Mouse (Mus musculus) fat pad, adult 2 months (tissue): ENCODE data around the gene Gm7138.
"Not testable (repeated sequence)": the region's sequence is repeated elsewhere in the genome, so short reads cannot be mapped to it uniquely, and the experiment has no call there.

Source experiments
- DNase-seq: peaks from one replicate; pipeline ENCODE4 v3.0.0-alpha.2; 2011; ENCODE audit warnings: low read depth, low spot score; ENCODE audit errors: extremely low read depth

Gm7138 gene

GRCm38 (mm10) chr10:77776844-77777243 lies at the start of gene Gm7138:
Gm7138 (minus strand) TSS chr10:77776944.
- DNase-seq = not testable (repeated sequence)

GRCm38 (mm10) chr10:77819203-77819602 lies 42.5 kb upstream of the Gm7138 start:
- no peak for DNase-seq

- no peak for DNase-seq
Measured at GRCm38 (mm10) chr10:77818523-77818922, 41.8 kb upstream of the Gm7138 start.

GRCm38 (mm10) chr10:77815514-77815913 lies 38.8 kb upstream of the Gm7138 start:
- DNase-seq = no peak

GRCm38 (mm10) chr10:77814382-77814781 lies 37.6 kb upstream of the Gm7138 start, which contains the start of gene Gm2696:
Gm2696 (plus strand) TSS chr10:77814682.
- DNase-seq = no peak

GRCm38 (mm10) chr10:77811743-77812142 lies 35.0 kb upstream of the Gm7138 start, which contains the start of gene Gm9507:
Gm9507 (minus strand) TSS chr10:77811843.
- DNase-seq = no peak

GRCm38 (mm10) chr10:77804095-77804494 lies 27.4 kb upstream of the Gm7138 start:
- no peak for DNase-seq

GRCm38 (mm10) chr10:77798921-77799508 lies 22.3 kb upstream of the Gm7138 start, which contains the start of gene Gm19668:
Gm19668 (minus strand) TSS chr10:77799133.
- no peak for DNase-seq

GRCm38 (mm10) chr10:77798164-77798920 lies 21.6 kb upstream of the Gm7138 start:
- DNase-seq = not testable (repeated sequence)

GRCm38 (mm10) chr10:77797677-77798076 lies 20.9 kb upstream of the Gm7138 start:
- DNase-seq = no peak

- no peak for DNase-seq
Measured at GRCm38 (mm10) chr10:77794976-77795375, 18.2 kb upstream of the Gm7138 start, which contains the start of gene Gm9639. Gm9639 (minus strand) TSS chr10:77795076.

GRCm38 (mm10) chr10:77788621-77789020 lies 11.9 kb upstream of the Gm7138 start:
- DNase-seq = no peak

- not testable (repeated sequence) for DNase-seq
Measured at GRCm38 (mm10) chr10:77787876-77788275, 11.1 kb upstream of the Gm7138 start, which contains the start of gene Gm7137. Gm7137 (minus strand) TSS chr10:77788200.

GRCm38 (mm10) chr10:77783396-77783795 lies 6.7 kb upstream of the Gm7138 start:
- not testable (repeated sequence) for DNase-seq

GRCm38 (mm10) chr10:77782442-77782841 lies 5.7 kb upstream of the Gm7138 start, which contains the start of gene Gm3250:
Gm3250 (minus strand) TSS chr10:77782542.
- DNase-seq = not testable (repeated sequence)

- DNase-seq = not testable (repeated sequence)
Measured at GRCm38 (mm10) chr10:77772142-77772541, 4.6 kb downstream of the Gm7138 start.

GRCm38 (mm10) chr10:77771225-77771624 lies 5.5 kb downstream of the Gm7138 start, which contains the start of gene Gm3238:
Gm3238 (minus strand) TSS chr10:77771325.
- DNase-seq = not testable (repeated sequence)

GRCm38 (mm10) chr10:77769727-77770126 lies 7.0 kb downstream of the Gm7138 start:
- DNase-seq = no peak

GRCm38 (mm10) chr10:77759582-77759981 lies 17.2 kb downstream of the Gm7138 start, which contains the start of gene Gm3233:
Gm3233 (minus strand) TSS chr10:77759682.
- not testable (repeated sequence) for DNase-seq

GRCm38 (mm10) chr10:77753448-77753847 lies 23.3 kb downstream of the Gm7138 start:
- DNase-seq = no peak

- DNase-seq = not testable (repeated sequence)
Measured at GRCm38 (mm10) chr10:77752312-77752711, 24.4 kb downstream of the Gm7138 start.

- not testable (repeated sequence) for DNase-seq
Measured at GRCm38 (mm10) chr10:77751254-77751653, 25.5 kb downstream of the Gm7138 start, which contains the start of gene Gm9736. Gm9736 (minus strand) TSS chr10:77751354.
